Mouse (Mus musculus) spleen, adult 12 weeks (tissue): ENCODE results near the gene Car5b.

Experiments used
- DNase-seq: peaks from one replicate; pipeline ENCODE4 v3.0.0; 2022; ENCODE audit warnings: low spot score

Car5b gene

GRCm38 (mm10) chrX:164027607-164028289 is at the start of gene Car5b:
Gene Car5b, minus strand, starts transcription at chrX:164027997.
- DNase-seq = peak; percentile 71

- DNase-seq = peak; percentile 89
Observed at GRCm38 (mm10) chrX:164076040-164076775, 48.4 kb upstream of the Car5b start, which contains the start of gene Siah1b. Gene Siah1b, minus strand, starts transcription at chrX:164076493.

GRCm38 (mm10) chrX:164068968-164069367 is 41.2 kb upstream of the Car5b start:
- DNase-seq = no peak

GRCm38 (mm10) chrX:164066185-164066584 is 38.4 kb upstream of the Car5b start:
- peak; percentile 32 for DNase-seq

GRCm38 (mm10) chrX:164059070-164059469 is 31.3 kb upstream of the Car5b start:
- no peak for DNase-seq

GRCm38 (mm10) chrX:164058523-164058922 is 30.7 kb upstream of the Car5b start:
- no peak for DNase-seq

- no peak for DNase-seq
Observed at GRCm38 (mm10) chrX:164055726-164056125, 27.9 kb upstream of the Car5b start.

- DNase-seq = no peak
Observed at GRCm38 (mm10) chrX:164046736-164047135, 18.9 kb upstream of the Car5b start.

GRCm38 (mm10) chrX:164042069-164042468 is 14.3 kb upstream of the Car5b start:
- DNase-seq = no peak

GRCm38 (mm10) chrX:164038882-164039281 is 11.1 kb upstream of the Car5b start:
- DNase-seq = no peak

- no peak for DNase-seq
Observed at GRCm38 (mm10) chrX:164035931-164036330, 8.1 kb upstream of the Car5b start.

- no peak for DNase-seq
Observed at GRCm38 (mm10) chrX:164035401-164035800, 7.6 kb upstream of the Car5b start.

GRCm38 (mm10) chrX:164032526-164032925 is 4.7 kb upstream of the Car5b start:
- no peak for DNase-seq

GRCm38 (mm10) chrX:164015636-164016035 is 12.2 kb downstream of the Car5b start:
- DNase-seq = no peak

- no peak for DNase-seq
Observed at GRCm38 (mm10) chrX:164014956-164015355, 12.8 kb downstream of the Car5b start.

GRCm38 (mm10) chrX:164013318-164013717 is 14.5 kb downstream of the Car5b start:
- no peak for DNase-seq

GRCm38 (mm10) chrX:164004809-164005208 is 23.0 kb downstream of the Car5b start:
- DNase-seq = no peak

- DNase-seq = no peak
Observed at GRCm38 (mm10) chrX:163999848-164000247, 27.9 kb downstream of the Car5b start.

GRCm38 (mm10) chrX:163996754-163997153 is 31.0 kb downstream of the Car5b start:
- DNase-seq = no peak

- no peak for DNase-seq
Observed at GRCm38 (mm10) chrX:163987718-163988374, 40.0 kb downstream of the Car5b start.

- DNase-seq = no peak
Observed at GRCm38 (mm10) chrX:163982129-163982528, 45.7 kb downstream of the Car5b start.

- DNase-seq = no peak
Observed at GRCm38 (mm10) chrX:163981500-163981899, 46.3 kb downstream of the Car5b start.

- DNase-seq = no peak
Observed at GRCm38 (mm10) chrX:163981092-163981491, 46.7 kb downstream of the Car5b start.
